Mouse (Mus musculus) brain, embryonic 14.5 days (tissue): ENCODE data around the gene Clcnka.

Experiments
- CTCF ChIP-seq: fragments of 200-500 bp; IDR thresholded peaks from 2 replicates; pipeline ENCODE4 v1.5.1; 2012; ENCODE audit warnings: inconsistent platforms, mild to moderate bottlenecking, moderate library complexity, borderline replicate concordance; ENCODE audit not compliant: insufficient read depth, insufficient read length; ENCODE audit errors: extremely low read depth
- POLR2A ChIP-seq: fragments of 200-500 bp; IDR thresholded peaks from 2 replicates; pipeline ENCODE4 v1.6.1; 2012; ENCODE audit warnings: mild to moderate bottlenecking, inconsistent platforms, borderline replicate concordance; ENCODE audit not compliant: poor library complexity, insufficient read depth, insufficient read length, severe bottlenecking; ENCODE audit errors: extremely low read depth

DNA sequence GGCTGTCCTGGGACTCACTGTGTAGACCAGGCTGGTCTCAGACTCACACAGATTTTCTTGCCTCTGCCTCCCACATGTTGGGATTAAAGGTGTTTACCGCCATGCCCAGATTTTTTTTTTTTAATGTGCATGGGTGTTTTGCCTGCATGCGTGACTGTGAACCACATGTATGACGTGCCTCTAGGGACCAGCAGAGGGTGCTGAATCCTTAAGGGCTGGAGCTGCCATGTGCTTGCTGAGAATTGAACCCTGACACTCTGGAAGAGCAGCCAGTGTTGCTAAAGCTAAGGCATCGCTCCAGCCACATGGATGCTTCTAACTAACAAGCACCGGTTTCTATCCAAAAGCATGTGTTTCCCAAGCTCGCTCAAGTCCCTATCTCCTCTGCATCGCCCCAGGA lies 12.4 kb downstream of the Clcnka start:
- no peak for TF ChIP-seq POLR2A
- no peak for TF ChIP-seq CTCF
